Mouse (Mus musculus) neural tube, embryonic 10.5 days (tissue): ENCODE measurements around the gene Thap12.

Source experiments
- DNase-seq: peaks from one replicate; pipeline ENCODE4 v3.0.0-alpha.2; 2017; ENCODE audit warnings: low spot score; ENCODE audit errors: extremely low spot score

Gene Thap12

DNA sequence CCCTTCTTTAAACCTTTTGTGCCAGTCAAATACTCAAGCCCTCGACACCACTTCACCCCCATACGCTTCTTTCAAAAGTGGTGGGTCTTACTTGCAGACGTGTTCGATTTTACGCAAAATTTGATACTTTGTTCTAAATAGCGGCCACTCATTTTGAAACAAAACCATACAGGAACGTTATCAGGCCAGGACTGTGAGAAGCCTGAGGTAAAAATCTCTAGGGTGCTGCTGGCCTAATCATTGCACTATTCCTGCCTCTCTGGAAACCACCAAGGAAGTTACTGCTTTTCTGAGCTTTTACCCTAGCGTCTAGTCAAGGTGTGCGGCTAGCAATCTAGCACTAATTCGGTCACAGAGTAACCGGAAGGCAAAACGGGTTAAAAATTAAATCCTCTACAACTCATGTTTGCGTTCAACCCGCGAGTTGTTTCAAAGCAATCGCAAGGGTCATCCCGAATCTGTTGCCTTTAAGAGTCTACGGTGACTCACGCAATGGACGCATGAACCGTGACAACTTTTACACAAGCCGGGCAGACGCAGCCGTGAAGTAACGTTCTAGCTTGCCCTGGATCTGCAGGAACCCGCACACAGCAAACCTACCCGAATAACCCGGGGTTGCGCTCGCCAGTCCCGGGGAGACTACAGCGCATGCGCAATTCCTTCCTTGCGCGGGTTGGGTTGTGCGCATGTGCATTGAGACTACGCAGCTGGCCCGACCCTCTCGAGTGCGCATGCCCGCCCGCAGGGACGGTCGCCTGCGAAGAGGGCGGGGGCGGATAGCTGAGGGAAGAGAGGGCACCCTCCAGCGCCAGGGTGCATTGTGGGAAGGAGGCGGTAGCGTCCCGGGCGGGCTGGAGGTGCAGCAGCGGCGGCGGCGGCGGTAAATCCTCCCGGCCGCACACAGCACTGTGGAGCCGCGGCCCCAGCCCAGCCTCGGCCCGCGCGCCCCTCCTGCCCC lies at the start of gene Thap12:
TSS of gene Thap12 (plus strand) at position 821 of the 958 bp plus-strand sequence.
- peak; percentile 99 for DNase-seq

DNA sequence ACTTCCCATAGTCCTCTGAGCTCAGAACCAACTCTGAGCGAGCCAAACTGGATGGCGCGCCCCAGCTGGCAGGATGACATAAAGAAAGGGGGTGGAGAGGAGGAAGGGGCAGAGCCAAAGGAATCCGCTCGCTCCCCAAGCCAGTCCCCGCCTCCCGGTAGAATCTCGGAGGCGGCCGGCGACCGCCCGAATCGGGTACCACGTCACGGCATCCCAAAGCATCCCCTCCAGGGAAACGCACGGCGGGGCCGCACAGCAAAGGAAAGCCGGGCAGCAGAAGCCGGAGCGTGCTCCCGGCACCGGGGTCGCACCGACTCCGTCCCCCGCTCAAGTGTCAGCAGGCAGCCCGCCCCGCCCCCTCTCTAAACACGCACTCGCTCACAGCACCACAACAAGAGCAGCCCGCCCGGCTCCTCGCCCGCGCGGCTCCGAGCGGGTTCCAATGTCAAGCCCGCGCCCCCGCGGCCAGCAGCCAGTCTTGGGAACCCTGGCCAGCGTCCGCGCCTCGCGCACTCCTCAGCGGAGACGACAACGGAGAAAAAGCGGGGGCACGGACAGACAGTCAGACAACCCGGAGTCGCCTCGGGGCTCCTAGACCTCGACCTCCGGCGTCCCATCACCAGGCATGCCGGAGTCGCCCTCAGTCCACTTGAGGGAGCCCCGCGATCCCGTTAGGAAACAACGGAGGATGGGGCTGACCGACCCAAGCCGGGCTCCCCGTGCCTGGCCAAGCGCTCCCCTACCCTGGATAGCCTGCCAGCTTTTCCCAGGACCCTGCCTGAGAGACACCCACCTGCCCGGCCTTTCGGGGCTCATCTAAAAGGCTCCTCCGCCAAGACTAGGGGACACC lies 47.0 kb upstream of the Thap12 start:
- peak; percentile 80 for DNase-seq

DNA sequence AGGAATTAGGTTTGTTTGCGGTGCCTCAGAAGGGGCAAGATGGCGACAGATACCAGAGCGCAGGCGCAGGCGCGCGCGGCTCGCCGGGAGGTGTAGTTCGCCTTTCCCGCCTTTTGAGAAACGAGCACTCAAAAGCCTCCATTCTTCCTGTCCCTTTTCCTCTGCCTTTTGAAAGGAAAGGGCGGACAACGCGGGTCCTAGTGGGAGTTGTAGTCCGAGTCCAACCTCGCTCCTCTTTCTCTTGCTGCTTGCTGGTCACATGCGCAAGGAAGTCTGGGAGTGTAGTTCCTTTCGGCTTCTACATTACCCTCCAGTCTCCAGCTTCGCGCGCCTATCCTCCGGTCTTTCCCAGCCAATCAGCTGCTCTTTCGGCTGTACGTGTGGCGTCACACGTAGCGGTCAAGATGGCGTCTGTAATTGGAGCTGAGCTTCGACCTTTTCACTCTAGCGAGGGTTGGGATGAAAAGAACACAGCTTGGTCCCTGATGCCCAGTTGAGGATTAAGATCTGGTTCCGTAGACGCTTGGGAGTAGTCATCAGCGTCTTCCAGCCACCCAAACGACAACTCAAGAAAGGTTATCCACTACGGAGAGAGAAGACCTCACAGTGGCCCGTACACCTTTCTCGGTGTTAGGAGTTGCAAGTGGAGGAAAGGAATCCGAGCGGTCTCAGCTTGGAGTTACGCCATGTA lies 46.2 kb upstream of the Thap12 start, which contains the start of gene Emsy:
TSS of gene Emsy (minus strand) at position 253 of the 691 bp plus-strand sequence.
- DNase-seq, result peak; percentile 96

DNA sequence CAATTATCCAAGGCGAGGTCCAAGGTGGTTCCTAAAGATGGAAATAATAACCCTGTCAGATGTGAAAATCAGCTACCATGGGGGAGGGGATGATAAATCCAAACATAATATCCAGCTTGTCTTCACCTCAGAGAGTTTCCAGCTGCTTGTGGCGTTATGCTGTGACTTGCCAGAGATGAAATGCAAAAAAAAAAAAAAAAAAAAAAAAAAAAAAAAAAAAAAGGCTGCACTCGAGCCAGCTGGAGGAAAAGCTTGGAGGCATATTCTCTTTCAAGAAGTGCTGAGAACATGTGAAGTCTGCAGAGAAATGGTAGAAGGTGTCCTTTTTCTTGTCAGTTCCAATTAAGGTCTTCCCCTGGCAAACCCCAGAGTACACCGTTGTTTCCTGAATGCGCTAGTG lies 37.7 kb upstream of the Thap12 start:
- no peak for DNase-seq

DNA sequence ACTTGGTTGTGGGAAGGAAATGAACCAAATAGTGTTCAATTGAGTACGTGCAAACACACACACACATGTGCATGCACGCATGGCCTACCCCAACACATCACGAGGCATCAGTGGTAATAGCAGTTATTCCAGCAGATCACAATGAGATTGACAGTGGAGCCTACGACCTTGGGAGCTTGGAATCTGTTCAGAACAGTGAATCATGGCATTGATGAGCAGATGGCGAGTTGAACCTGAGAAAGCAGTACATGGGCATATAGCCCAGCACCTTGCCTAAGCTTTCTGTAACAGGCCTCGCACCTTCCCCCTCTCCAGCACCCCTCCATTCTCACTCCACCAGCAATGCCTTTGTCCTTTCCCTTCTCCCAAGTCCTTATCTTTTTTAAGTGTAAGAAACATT lies 37.2 kb upstream of the Thap12 start:
- DNase-seq, result no peak

DNA sequence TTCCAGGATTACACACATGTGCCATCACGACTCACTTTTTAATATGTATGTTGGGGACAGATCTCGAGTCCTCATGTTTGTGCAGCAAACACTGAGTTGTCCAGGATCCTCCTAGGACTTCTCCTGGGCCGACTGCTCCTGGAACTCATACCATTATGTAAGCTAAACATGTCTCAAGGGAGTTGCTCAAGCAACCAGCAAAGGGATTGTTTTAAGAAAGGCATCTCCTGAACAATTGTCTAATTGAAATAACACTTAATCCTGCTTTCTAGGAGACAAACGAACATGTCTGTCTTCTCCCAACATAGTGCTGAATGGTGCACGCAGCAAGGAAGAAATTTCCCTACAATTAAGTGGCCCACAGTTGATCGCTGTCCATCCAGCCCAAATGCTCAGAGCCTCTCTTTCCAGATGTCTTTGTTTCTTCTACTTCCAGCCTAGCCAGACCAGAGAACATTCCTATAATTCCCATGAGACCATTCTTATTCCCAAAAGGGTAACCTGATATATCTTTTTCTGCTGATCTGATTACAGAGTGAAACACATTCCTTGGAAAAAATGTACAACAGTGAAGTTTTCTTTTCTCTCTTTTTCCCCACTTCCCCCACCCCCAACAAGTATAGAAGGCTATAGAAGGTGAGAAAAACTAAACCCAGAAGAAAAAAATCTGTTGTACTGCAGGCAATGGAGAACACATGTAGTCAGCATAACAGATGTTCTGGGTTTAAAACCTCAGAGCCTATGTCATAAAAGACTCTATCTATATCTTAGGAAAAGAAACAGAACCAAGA lies 34.8 kb upstream of the Thap12 start:
- no peak for DNase-seq

DNA sequence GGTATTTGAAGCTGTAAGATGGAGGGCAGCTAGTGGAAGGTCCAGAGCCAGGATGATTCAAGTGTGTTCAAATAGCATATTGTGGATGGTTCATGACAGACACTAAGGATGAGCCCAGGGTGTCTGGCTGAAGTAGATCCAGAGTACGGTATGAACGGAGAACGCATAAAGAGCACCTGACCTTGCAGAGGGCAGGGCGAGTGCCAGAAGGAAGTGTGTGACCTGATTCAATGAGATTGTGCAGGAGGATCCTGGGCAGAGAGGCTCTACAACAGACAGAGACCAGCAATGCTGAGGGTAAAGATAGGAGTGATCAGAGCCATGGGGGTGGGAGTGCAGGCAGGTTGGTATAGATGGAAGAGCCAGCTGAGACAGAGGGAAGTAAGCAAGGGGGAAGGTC lies 32.1 kb upstream of the Thap12 start:
- DNase-seq, result no peak

DNA sequence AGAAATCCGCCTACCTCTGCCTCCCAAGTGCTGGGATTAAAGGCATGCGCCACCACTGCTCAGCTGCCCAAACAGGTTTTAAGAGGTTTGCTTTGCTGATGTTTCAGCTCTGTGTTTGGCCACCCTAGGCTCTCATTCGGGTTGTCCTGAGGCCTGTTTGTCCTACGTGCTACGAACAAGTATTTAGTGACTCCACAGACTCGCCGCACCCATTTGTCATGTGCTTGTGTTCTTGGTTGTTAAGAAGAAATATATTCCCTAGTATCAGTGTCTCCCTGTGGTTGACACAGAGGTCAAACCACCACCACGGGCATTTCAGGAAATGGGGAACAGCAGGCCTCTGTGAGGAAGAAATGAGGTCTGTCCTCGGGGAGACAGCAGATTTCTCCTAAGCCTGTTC lies 31.5 kb upstream of the Thap12 start:
- DNase-seq, result no peak

DNA sequence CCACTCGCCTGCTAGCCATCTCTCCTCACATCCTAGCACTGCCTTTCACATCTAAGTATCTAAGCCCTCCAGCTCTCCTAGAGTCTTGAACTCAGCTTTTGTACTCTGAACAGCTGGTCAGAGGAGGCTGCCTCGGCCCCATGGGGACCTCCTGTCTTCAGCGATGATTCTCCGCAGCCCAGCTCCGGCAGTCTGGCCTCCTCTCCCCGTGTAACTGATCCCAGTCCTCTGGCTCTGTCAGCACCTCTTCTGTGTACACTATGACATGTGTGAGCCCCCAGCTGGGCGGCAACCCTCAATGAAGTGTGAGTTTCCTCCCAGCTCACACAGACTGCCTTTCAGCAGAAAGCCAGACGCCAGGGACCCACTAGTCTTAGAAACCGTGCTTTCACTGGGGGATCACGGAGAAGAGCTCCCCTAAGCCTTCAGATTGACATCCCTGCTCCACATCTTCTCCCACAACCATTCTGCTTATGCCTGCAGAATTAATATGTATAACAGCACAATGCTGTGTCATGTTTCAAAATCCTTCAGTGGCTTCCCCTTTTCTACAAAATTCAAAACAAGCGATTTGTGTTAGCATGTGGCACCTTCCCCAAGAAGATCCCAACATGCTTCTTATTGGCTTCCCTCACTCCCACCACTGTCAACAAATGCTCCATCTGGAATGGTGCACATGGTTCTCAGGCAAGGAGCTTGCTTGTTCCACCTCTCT lies 30.5 kb upstream of the Thap12 start:
- DNase-seq, result peak; percentile 46

DNA sequence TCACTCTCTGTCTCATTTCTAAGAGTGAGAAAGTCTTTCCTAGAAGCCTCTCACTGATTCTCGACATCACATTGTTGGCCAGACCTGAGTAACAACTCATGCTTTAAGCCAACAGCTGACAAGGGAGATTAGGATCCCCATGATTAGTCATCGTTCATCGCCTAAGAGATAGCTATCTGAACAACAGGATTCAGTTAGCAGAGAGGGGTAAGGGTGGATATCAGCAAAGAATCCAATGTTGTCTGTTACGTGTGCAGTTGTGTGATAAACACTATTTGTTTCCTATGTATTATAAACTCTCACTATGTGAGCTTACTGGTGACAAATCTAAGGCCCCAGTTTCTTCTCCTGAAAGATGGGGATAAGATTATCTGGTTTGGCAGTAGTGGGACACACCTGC lies 28.6 kb upstream of the Thap12 start:
- no peak for DNase-seq

DNA sequence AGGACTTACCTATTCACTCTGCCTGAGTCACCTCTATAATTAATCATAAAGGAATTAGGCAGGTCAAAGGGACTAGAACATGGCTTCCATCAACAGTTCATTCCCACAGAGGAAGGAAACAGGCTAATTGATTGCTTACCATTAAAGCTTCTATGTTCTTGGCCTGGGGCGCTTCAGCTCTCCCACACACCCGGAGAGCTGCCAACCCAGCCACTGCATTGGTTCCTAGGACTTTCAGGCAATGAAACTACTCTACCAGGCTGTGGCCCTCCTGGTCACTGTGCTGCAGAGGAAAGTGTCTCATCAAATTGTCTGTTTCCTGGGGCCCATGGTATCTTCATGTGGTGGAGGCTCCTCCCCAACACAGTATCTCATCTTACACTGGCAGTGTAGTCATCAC lies 25.4 kb upstream of the Thap12 start:
- no peak for DNase-seq

DNA sequence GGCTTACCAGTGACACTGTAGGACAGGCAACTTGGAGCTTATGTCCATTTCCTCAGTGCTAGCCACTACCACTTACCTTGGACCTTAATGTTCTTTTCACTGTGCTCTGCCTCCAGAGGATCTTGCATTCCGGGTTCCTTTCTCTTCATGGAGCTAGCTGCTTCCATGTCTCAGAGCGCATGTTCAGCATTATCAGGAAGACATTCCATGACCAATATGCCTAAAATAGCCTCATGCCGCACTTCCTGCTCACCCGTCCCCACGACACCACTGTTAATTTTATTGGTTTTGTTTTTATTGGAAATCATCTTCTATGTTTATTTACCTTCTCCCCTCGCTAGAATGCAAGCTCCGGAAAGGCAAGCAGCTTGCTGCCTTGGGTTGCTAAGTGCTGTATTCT lies 24.5 kb upstream of the Thap12 start:
- DNase-seq, result no peak

DNA sequence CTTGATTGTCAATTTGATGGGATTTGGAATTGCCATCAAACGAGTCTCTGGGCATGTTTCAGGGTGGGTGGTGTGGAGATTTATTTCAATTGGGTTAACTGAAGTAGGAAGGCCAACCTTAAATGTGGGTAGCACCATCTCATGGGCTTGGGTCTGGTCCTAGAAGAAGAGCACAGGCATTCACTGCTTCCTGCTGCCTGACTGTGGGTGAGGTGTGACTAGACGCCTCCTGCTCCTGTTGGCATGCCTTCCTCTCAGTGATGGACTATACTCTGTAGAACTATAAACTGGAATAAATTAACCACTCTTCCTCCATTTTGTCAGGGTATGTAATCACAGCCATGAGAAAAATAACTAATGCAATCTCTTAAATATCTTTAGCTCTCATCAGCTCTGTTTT lies 22.2 kb upstream of the Thap12 start:
- no peak for DNase-seq

DNA sequence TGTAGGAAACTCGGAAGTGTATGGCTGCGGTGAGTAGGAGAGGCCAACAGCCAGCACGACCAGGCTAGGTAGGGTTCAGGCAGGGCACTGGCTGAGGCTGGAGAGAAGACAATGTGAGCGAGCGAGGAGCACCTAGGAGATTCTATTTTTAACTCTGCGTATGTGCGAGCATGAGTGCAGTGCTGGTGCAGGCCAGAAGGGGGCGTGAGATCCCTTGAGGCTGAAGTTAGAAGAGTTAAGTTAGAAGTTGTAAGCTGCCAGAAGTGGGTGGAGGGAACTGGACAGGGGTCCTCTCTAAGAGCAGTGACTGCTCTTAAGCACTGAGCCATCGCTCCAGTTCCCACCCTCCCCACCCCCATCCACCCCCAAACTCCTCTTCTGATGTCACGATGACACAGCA lies 20.1 kb upstream of the Thap12 start:
- DNase-seq, result no peak

DNA sequence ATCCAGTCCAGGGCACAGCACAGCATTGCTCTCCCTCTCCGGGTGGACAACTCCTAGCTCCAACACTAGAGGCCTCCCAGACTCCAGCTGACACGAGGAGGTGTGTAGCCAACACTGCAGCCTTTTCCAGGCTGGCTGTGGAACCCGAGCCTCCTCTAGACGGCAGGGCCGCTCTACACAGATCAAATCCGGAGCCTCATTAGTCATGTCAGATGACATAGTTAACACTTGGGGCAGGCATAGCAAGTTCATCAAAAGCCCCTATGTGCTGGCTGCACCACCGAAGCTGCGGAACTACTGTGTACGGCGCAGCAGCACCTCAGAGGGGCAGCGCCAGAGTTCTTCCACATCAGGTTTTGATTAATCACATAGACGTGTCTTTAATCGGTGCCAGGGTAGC lies 17.0 kb upstream of the Thap12 start:
- DNase-seq, result peak; percentile 33

DNA sequence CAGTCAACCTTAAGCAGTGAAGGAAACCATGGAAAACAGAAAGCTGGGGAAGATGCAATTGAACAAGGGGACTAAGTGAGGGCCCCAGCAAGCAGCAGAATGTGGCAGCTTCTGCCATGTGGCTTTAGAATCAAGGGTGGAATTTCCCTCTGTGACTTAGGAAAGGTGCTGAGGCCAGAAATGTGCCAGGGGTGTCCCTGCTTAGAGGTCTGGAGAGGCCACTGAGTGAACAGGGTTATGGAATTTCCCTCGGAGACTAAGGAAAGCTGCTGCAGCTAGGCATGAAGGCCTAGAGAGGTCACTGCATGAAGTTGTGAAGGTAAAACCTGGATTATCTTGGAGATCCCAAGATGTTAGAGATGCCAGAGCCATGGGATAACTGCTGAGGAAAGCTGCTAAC lies 12.8 kb upstream of the Thap12 start:
- no peak for DNase-seq

DNA sequence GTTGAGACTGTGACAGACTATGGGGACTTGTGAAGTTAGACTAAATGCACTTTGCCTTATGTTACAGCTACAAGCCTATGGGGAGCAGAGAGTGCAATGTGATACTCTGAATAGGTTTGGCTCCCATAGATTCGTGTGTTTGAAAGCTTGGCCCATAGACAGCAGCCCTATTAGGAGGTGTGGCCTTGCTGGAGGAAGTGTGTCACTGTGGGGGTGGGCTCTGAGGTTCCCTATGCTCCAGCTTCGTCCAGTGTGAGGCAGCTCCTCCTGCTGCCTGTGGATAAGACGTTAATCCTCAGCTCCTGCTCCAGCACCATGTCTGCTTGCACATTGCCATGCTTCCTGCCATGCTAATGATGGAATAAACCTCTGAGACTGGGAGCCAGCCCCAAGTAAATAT lies 12.1 kb upstream of the Thap12 start:
- DNase-seq, result no peak

DNA sequence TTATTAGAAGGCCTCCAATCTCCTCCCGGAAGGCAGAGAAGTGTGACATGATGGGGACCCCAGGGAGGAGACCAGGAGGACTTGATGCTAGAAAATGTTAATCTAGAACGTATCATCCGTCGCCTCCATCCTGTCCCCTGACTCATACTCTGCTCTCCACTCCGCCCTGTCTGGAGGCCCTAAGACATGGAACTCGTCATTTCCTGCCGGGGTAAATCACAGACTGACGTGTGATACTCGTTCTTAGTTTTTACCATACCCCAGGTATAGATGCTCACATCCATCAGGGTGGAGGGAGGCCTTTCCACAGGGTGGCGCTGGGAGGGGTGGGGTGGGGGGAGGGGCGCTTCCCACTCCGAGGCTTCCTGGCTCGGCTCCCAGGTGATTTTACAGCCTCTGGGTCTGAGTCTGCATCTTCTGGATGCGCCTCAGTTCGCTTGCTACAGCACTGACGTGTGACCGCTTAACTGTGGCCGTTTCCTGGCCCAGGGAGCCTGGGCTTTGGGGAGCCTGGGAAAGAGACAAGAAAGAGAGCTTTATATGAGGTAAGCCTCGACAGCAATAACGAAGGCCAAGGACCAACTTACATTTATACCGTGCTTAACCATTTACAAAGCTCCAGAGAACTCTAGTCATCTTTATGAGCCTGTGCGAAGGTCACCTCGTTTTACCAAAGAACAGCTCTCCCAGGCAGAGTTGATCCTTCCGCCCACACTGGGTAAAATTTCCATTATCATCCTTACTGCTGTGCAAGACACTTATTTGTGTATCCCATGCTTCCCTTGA lies 9.9 kb upstream of the Thap12 start:
- no peak for DNase-seq

DNA sequence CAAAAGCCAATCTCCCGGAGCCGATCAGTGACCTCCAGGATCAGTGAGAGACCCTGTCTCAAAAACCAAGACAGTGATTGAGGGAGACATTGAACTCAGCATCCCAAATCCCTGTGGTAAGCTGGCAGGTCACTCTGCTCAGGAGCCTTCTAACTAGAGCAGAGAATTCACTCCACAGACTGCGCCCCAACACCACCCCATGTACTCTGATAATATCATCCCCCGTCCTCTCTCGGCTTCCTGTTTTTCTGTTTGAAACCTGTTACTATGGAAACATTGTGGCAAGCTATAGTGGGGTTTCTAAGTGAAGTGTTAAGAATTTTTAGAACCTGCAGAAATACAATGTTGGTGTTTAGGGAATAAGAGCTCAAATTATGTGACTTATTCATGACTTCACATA lies 8.9 kb upstream of the Thap12 start:
- no peak for DNase-seq
